ENCODE assay signal across 17 mouse cellular contexts in genomic region chr5:118676151-118676918, GRCm38 (mm10).
DNase-seq lines count a peak whose midpoint lies in the region; ATAC-seq and TF ChIP-seq lines count a peak whose summit lies in the region.
"Had no signal": no experiment of that assay in that cellular context is flagged by ENCODE, and none has a peak within 500 bp of the region (broad histone marks: within the 10 kb centered on the region; RNA-seq: fewer than 3 reads in every experiment).

No protein-coding gene starts in this region.

- DNase-seq in heart, adult 2 months, result no peak
- DNase-seq in left cerebral cortex, adult 18-20 months (ENCODE audit: low spot score in 2 of 2), result peak; percentile 23 to 33
- no peak for DNase-seq in left cerebral cortex, adult 8-10 months (ENCODE audit: low spot score in 2 of 2)
- DNase-seq in thymus, adult 18-20 months, result peak; percentile 51 to 61
- DNase-seq: cerebellum, postnatal 10 days; gastrocnemius, postnatal 14 days; kidney, adult 8-10 months; midbrain, embryonic 14.5 days had no signal

- H3K27ac ChIP-seq in heart, adult 2 months, result peak overlapping the region; percentile 64
- no peak overlapping the region; the same call in 1 of the 2 replicates for H3K27ac ChIP-seq in heart, embryonic 12.5 days (ENCODE audit: poor library complexity, severe bottlenecking)
- H3K27ac ChIP-seq in bone marrow, adult 2 months (ENCODE audit: control insufficient read depth, insufficient read depth, low read depth, low read length, poor library complexity), result 0 out of 2 replicates have a peak overlapping the region, but pooled peaks have one; percentile 41
- H3K27ac ChIP-seq in kidney, embryonic 16.5 days (ENCODE audit: low read length), result no peak overlapping the region
- H3K27ac ChIP-seq: embryonic facial prominence, embryonic 12.5 days; hindbrain, embryonic 15.5 days; limb, embryonic 15.5 days had no signal

- no peaks in the 10 kb centered on the region for H3K27me3 ChIP-seq in heart, adult 2 months (ENCODE audit: control insufficient read depth, insufficient read depth, low read length)
- no peaks in the 10 kb centered on the region for H3K27me3 ChIP-seq in heart, embryonic 12.5 days (replicated peaks)
- H3K27me3 ChIP-seq in kidney, embryonic 16.5 days (ENCODE audit: insufficient read depth, low read length), result no peaks in the 10 kb centered on the region
- H3K27me3 ChIP-seq: embryonic facial prominence, embryonic 12.5 days; hindbrain, embryonic 15.5 days; limb, embryonic 15.5 days had no signal

- H3K4me2 ChIP-seq in heart, embryonic 12.5 days, result no peak overlapping the region
- H3K4me2 ChIP-seq in kidney, embryonic 16.5 days (replicated peaks; ENCODE audit: low read depth, low read length), result no peak overlapping the region
- H3K4me2 ChIP-seq: embryonic facial prominence, embryonic 12.5 days; hindbrain, embryonic 15.5 days; limb, embryonic 15.5 days had no signal

- H3K36me3 ChIP-seq in heart, adult 2 months (ENCODE audit: control insufficient read depth, insufficient read depth, low read length), result peaks cover 10% of the 10 kb centered on the region
- no peaks in the 10 kb centered on the region for H3K36me3 ChIP-seq in heart, embryonic 12.5 days
- H3K36me3 ChIP-seq in kidney, embryonic 16.5 days (ENCODE audit: insufficient read depth, low read length), result no peaks in the 10 kb centered on the region; the same call in 1 of the 2 replicates
- H3K36me3 ChIP-seq: hindbrain, embryonic 15.5 days had no signal

- no peak overlapping the region for H3K4me3 ChIP-seq in heart, adult 2 months
- no peak overlapping the region for H3K4me3 ChIP-seq in heart, embryonic 12.5 days
- no peak overlapping the region for H3K4me3 ChIP-seq in bone marrow, adult 2 months (replicated peaks; ENCODE audit: control insufficient read depth, low read depth, low read length)
- H3K4me3 ChIP-seq in kidney, embryonic 16.5 days (ENCODE audit: low read length), result no peak overlapping the region
- H3K4me3 ChIP-seq: embryonic facial prominence, embryonic 12.5 days; hindbrain, embryonic 15.5 days; limb, embryonic 15.5 days had no signal

- H3K9ac ChIP-seq in heart, adult 2 months (ENCODE audit: low read depth, low read length), result no peak overlapping the region
- no peak overlapping the region for H3K9ac ChIP-seq in heart, embryonic 12.5 days
- H3K9ac ChIP-seq in kidney, embryonic 16.5 days (replicated peaks; ENCODE audit: low read length), result no peak overlapping the region
- H3K9ac ChIP-seq: embryonic facial prominence, embryonic 12.5 days; hindbrain, embryonic 15.5 days; limb, embryonic 15.5 days had no signal

- ATAC-seq in heart, embryonic 12.5 days (ENCODE audit: insufficient number of reproducible peaks, low FRiP score), result no peak
- ATAC-seq in kidney, embryonic 16.5 days (ENCODE audit: low FRiP score, low TSS enrichment), result no peak
- ATAC-seq in megakaryocyte progenitor cell, adult 5-6 weeks (replicated peaks; ENCODE audit: poor library complexity), result no peak
- ATAC-seq: activated CD4-positive, CD25-positive, alpha-beta regulatory T cell, adult 4 months; forebrain, embryonic 14.5 days had no signal

- no peak for TF ChIP-seq CTCF in heart, adult 2 months (IDR thresholded peaks at IDR 0.05)
- no peak for TF ChIP-seq CTCF in bone marrow, adult 2 months (IDR thresholded peaks at IDR 0.05; ENCODE audit: control insufficient read depth, insufficient read depth, low read length)

- no peaks in the 10 kb centered on the region for H3K9me3 ChIP-seq in heart, embryonic 12.5 days (replicated peaks)
- no peaks in the 10 kb centered on the region for H3K9me3 ChIP-seq in kidney, embryonic 16.5 days (ENCODE audit: low read length)
- H3K9me3 ChIP-seq: embryonic facial prominence, embryonic 12.5 days; hindbrain, embryonic 15.5 days; limb, embryonic 15.5 days had no signal

- WGBS in heart, adult 2 months, result 62% methylated on average over 8 of the region's 8 CpGs
- WGBS in heart, embryonic 12.5 days, result 77% methylated on average over 8 of the region's 8 CpGs
- WGBS in bone marrow, adult 2 months, result 84% methylated on average over 8 of the region's 8 CpGs
- 72% methylated on average over 8 of the region's 8 CpGs for WGBS in kidney, embryonic 16.5 days

- TF ChIP-seq POLR2A in heart, adult 2 months (IDR thresholded peaks at IDR 0.05; ENCODE audit: insufficient read depth, low read depth, low read length), result no peak
- TF ChIP-seq POLR2A in bone marrow, adult 2 months (IDR thresholded peaks at IDR 0.05; ENCODE audit: borderline replicate concordance, control insufficient read depth, low read depth, low read length), result no peak

- H3K79me2 ChIP-seq in heart, adult 2 months (replicated peaks; ENCODE audit: control insufficient read depth, insufficient read depth, low read length), result no peaks in the 10 kb centered on the region

- no peak for TF ChIP-seq EP300 in heart, adult 2 months (IDR thresholded peaks at IDR 0.05; ENCODE audit: insufficient read depth, low read depth, low read length)

- intact Hi-C loops in heart, adult 2 months (cut with DNase I), result no loop called here

- H3K4me1 ChIP-seq in heart, adult 2 months (ENCODE audit: control insufficient read depth, insufficient read depth, low read length), result peaks cover 21% of the 10 kb centered on the region
- peaks cover 75% of the 10 kb centered on the region for H3K4me1 ChIP-seq in heart, embryonic 12.5 days (replicated peaks)
- H3K4me1 ChIP-seq in bone marrow, adult 2 months (ENCODE audit: control insufficient read depth, insufficient read depth, low read length), result peaks cover 4% of the 10 kb centered on the region
- peaks cover 48% of the 10 kb centered on the region for H3K4me1 ChIP-seq in kidney, embryonic 16.5 days (ENCODE audit: insufficient read depth, low read length)

Comparison
In these comparisons a context has a peak if more than half of its experiments do, and no peak if none do; other contexts are left out.
1. DNase-seq: peak in left cerebral cortex, adult 18-20 months (2 of 2) and thymus, adult 18-20 months (2 of 2); none in heart, adult 2 months (0 of 2) and left cerebral cortex, adult 8-10 months (0 of 2).
2. H3K27ac ChIP-seq: peak in heart, adult 2 months (single experiment) and bone marrow, adult 2 months (single experiment); none in heart, embryonic 12.5 days (single experiment) and kidney, embryonic 16.5 days (single experiment).